Mouse (Mus musculus): Measurements from ENCODE around the gene Fads1.

DNA sequence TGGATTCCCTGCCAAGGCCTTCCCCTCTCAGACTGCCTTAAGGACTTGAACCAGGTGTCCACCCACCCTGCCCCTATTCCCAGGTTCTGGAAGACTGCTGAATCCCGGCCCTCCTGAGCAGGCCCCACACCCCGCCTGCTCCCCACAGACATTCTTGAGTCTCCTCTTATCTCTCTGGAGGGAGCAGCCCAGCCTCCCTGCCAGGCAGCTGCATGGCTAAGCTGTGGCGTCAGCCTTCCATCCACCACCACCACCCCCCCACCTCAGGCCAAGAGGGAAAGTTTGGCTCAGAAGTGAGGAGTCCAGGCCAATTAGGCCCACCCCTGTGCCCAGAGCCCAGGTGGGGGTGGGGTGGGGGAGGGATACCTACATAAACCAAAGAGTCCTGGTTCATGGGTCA, 55.8 kb downstream of the Fads1 start:
- TF ChIP-seq CTCF (IDR thresholded peaks at IDR 0.05; ENCODE audit: borderline replicate concordance, insufficient read depth, low read length), result no peak
- no peak for TF ChIP-seq POLR2A (IDR thresholded peaks at IDR 0.05; ENCODE audit: low read depth, low read length)

Measured in embryonic fibroblast, embryonic 13.5 days (primary cell).